Mouse (Mus musculus): Measurements from ENCODE around the gene Steap2.

DNA sequence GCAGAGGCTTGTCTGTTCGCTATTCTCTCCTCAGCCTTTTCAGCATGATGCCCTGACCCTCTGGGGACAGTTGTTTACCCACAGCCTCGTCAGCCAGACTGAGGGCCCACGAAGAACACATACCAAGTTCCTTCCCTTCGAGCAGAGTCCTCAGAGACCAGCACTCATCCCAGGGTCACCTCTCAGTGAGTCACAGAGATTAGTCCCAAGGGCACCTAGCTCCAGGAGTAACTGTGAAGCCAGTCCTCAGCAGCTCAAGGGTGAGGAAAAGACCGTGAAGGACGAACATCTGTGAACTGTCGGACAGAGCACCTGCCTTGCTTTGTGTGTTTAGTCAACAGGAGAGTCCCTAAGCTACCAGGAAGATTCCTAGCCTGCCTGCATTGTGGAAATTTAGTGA lies 25.5 kb downstream of the Steap2 start:
- no peak for TF ChIP-seq POLR2A (IDR thresholded peaks at IDR 0.05; ENCODE audit: borderline replicate concordance, insufficient read depth, low read length)
- no peak for TF ChIP-seq CTCF (IDR thresholded peaks at IDR 0.05; ENCODE audit: borderline replicate concordance, insufficient read depth, low read depth, low read length)

All from cerebellum, adult 2 months (tissue).